Mouse (Mus musculus): ENCODE results near the gene Tmem104. TPM values are rescaled to one million over a fixed set of nuclear protein-coding genes. Genes with fewer than 3 reads are reported as not detected.

Tmem104 gene
- total and polyA plus RNA-seq, 2 experiments from 2014 or later = 7.6 to 8.8 TPM

- 75% methylated on average over 7 of the region's 7 CpGs for WGBS
- Histone ChIP-seq H3K4me2 (ENCODE audit: low read depth) (no peak overlapping the region), H3K27me3 (ENCODE audit: insufficient read depth, low read length) (no peaks in the 10 kb centered on the region), H3K36me3 (ENCODE audit: insufficient read depth) (peaks cover 16% of the 10 kb centered on the region), H3K4me3 (ENCODE audit: low read depth, low read length) (no peak overlapping the region), H3K9me3 (ENCODE audit: low read length) (no peaks in the 10 kb centered on the region), H3K4me1 (ENCODE audit: insufficient read depth) (0 out of 2 replicates have a peak, but pooled peaks cover 6% of the 10 kb centered on the region), H3K9ac (no peak overlapping the region), H3K27ac (ENCODE audit: low read depth, low read length) (no peak overlapping the region)
- TF ChIP-seq CTCF (IDR thresholded peaks at IDR 0.05; ENCODE audit: low read depth) = no peak
- ATAC-seq (no peak), DNase-seq (no peak)
Measured at GRCm38 (mm10) chr11:115273735-115274134, 86.4 kb downstream of the Tmem104 start.

GRCm38 (mm10) chr11:115274178-115274577, 86.9 kb downstream of the Tmem104 start:
- no peak overlapping the region for H3K9ac ChIP-seq
- DNase-seq = no peak
- H3K4me2 ChIP-seq (ENCODE audit: low read depth) = no peak overlapping the region
- TF ChIP-seq CTCF (IDR thresholded peaks at IDR 0.05; ENCODE audit: low read depth) = no peak
- ATAC-seq = no peak
- H3K9me3 ChIP-seq (ENCODE audit: low read length) = no peaks in the 10 kb centered on the region
- WGBS = 93% methylated on average over 7 of the region's 7 CpGs
- H3K27me3 ChIP-seq (ENCODE audit: insufficient read depth, low read length) = no peaks in the 10 kb centered on the region
- 0 out of 2 replicates have a peak, but pooled peaks cover 6% of the 10 kb centered on the region for H3K4me1 ChIP-seq (ENCODE audit: insufficient read depth)
- no peak overlapping the region for H3K27ac ChIP-seq (ENCODE audit: low read depth, low read length)
- no peak overlapping the region for H3K4me3 ChIP-seq (ENCODE audit: low read depth, low read length)
- peaks cover 11% of the 10 kb centered on the region for H3K36me3 ChIP-seq (ENCODE audit: insufficient read depth)

- DNase-seq = no peak
- no peaks in the 10 kb centered on the region for H3K27me3 ChIP-seq (ENCODE audit: insufficient read depth, low read length)
- TF ChIP-seq CTCF (IDR thresholded peaks at IDR 0.05; ENCODE audit: low read depth) = no peak
- H3K4me1 ChIP-seq (ENCODE audit: insufficient read depth) = 0 out of 2 replicates have a peak, but pooled peaks cover 6% of the 10 kb centered on the region
- H3K27ac ChIP-seq (ENCODE audit: low read depth, low read length) = no peak overlapping the region
- WGBS = 96% methylated on average over 6 of the region's 6 CpGs
- no peak overlapping the region for H3K4me2 ChIP-seq (ENCODE audit: low read depth)
- H3K4me3 ChIP-seq (ENCODE audit: low read depth, low read length) = no peak overlapping the region
- peaks cover 6% of the 10 kb centered on the region; the same call in 1 of the 2 replicates for H3K36me3 ChIP-seq (ENCODE audit: insufficient read depth)
- no peak for ATAC-seq
- no peaks in the 10 kb centered on the region for H3K9me3 ChIP-seq (ENCODE audit: low read length)
- H3K9ac ChIP-seq = no peak overlapping the region
Measured at GRCm38 (mm10) chr11:115274771-115275170, 87.5 kb downstream of the Tmem104 start.

- Histone ChIP-seq H3K9ac (no peak overlapping the region), H3K9me3 (ENCODE audit: low read length) (no peaks in the 10 kb centered on the region), H3K4me1 (ENCODE audit: insufficient read depth) (0 out of 2 replicates have a peak, but pooled peaks cover 6% of the 10 kb centered on the region), H3K27ac (ENCODE audit: low read depth, low read length) (no peak overlapping the region), H3K36me3 (ENCODE audit: insufficient read depth) (peaks cover 6% of the 10 kb centered on the region; the same call in 1 of the 2 replicates), H3K27me3 (ENCODE audit: insufficient read depth, low read length) (no peaks in the 10 kb centered on the region), H3K4me3 (ENCODE audit: low read depth, low read length) (no peak overlapping the region), H3K4me2 (ENCODE audit: low read depth) (peak overlapping the region; percentile 78)
- DNase-seq = no peak
- ATAC-seq = no peak
- TF ChIP-seq CTCF (IDR thresholded peaks at IDR 0.05; ENCODE audit: low read depth) = no peak
- WGBS = 88% methylated on average over 6 of the region's 6 CpGs
Measured at GRCm38 (mm10) chr11:115275509-115275908, 88.2 kb downstream of the Tmem104 start.

GRCm38 (mm10) chr11:115275954-115276353, 88.7 kb downstream of the Tmem104 start:
- no peak for ATAC-seq
- peak overlapping the region; percentile 77 for H3K9ac ChIP-seq
- H3K27ac ChIP-seq (ENCODE audit: low read depth, low read length) = 0 out of 2 replicates have a peak overlapping the region, but pooled peaks have one; percentile 88
- WGBS = 47% methylated on average over 3 of the region's 3 CpGs
- peak overlapping the region; percentile 78 for H3K4me2 ChIP-seq (ENCODE audit: low read depth)
- DNase-seq = no peak
- H3K27me3 ChIP-seq (ENCODE audit: insufficient read depth, low read length) = no peaks in the 10 kb centered on the region
- H3K4me1 ChIP-seq (ENCODE audit: insufficient read depth) = 0 out of 2 replicates have a peak, but pooled peaks cover 6% of the 10 kb centered on the region
- peak overlapping the region; percentile 74 for H3K4me3 ChIP-seq (ENCODE audit: low read depth, low read length)
- TF ChIP-seq CTCF (IDR thresholded peaks at IDR 0.05; ENCODE audit: low read depth) = no peak
- peaks cover 6% of the 10 kb centered on the region; the same call in 1 of the 2 replicates for H3K36me3 ChIP-seq (ENCODE audit: insufficient read depth)
- H3K9me3 ChIP-seq (ENCODE audit: low read length) = no peaks in the 10 kb centered on the region

GRCm38 (mm10) chr11:115276780-115277603, 89.7 kb downstream of the Tmem104 start, which contains the start of gene Fdxr:
Gene Fdxr, minus strand, starts transcription at chr11:115277050.
- ATAC-seq (peak; percentile 96), DNase-seq (peak; percentile 99)
- Histone ChIP-seq H3K4me2 (ENCODE audit: low read depth) (peak within 1 kb of the TSS; percentile 79), H3K9me3 (ENCODE audit: low read length) (no peaks in the 10 kb centered on the region), H3K4me3 (ENCODE audit: low read depth, low read length) (peak within 1 kb of the TSS; percentile 74), H3K4me1 (ENCODE audit: insufficient read depth) (0 out of 2 replicates have a peak, but pooled peaks cover 6% of the 10 kb centered on the region), H3K36me3 (ENCODE audit: insufficient read depth) (peaks cover under 1% of the 10 kb centered on the region; the same call in 1 of the 2 replicates), H3K9ac (peak within 1 kb of the TSS; percentile 77), H3K27ac (ENCODE audit: low read depth, low read length) (peak within 1 kb of the TSS; percentile 88), H3K27me3 (ENCODE audit: insufficient read depth, low read length) (no peaks in the 10 kb centered on the region)
- WGBS = under 1% methylated on average over 42 of the region's 42 CpGs
- TF ChIP-seq CTCF (IDR thresholded peaks at IDR 0.05; ENCODE audit: low read depth) = peak; percentile 48

- ATAC-seq (no peak), DNase-seq (no peak)
- Histone ChIP-seq H3K27ac (ENCODE audit: low read depth, low read length) (peak overlapping the region; percentile 88), H3K27me3 (ENCODE audit: insufficient read depth, low read length) (no peaks in the 10 kb centered on the region), H3K4me2 (ENCODE audit: low read depth) (peak overlapping the region; percentile 79), H3K4me1 (ENCODE audit: insufficient read depth) (0 out of 2 replicates have a peak, but pooled peaks cover 6% of the 10 kb centered on the region), H3K36me3 (ENCODE audit: insufficient read depth) (no peaks in the 10 kb centered on the region), H3K9ac (peak overlapping the region; percentile 77), H3K4me3 (ENCODE audit: low read depth, low read length) (peak overlapping the region; percentile 74), H3K9me3 (ENCODE audit: low read length) (no peaks in the 10 kb centered on the region)
- TF ChIP-seq CTCF (IDR thresholded peaks at IDR 0.05; ENCODE audit: low read depth) = no peak
- WGBS = 21% methylated on average over 7 of the region's 7 CpGs
Measured at GRCm38 (mm10) chr11:115277604-115277975, 90.3 kb downstream of the Tmem104 start.
